Mouse (Mus musculus) small intestine, adult 2 months (tissue): ENCODE results near the gene 1700066M21Rik. TPM values are rescaled to one million over a fixed set of nuclear protein-coding genes. Genes with fewer than 3 reads are reported as not detected.

Source experiments
- H3K27ac ChIP-seq: fragments of 200-500 bp; 2 replicates; pipeline ENCODE4 v1.5.1; 2012; ENCODE audit warnings: low read depth, low read length, control low read depth, inconsistent platforms; ENCODE audit not compliant: insufficient read depth
- H3K27me3 ChIP-seq: fragments of 200-500 bp; 2 replicates; pipeline ENCODE4 v1.6.1; 2012; ENCODE audit warnings: mild to moderate bottlenecking, moderate library complexity, low read length, inconsistent platforms; ENCODE audit not compliant: control insufficient read depth, insufficient read depth
- H3K36me3 ChIP-seq: fragments of 200-500 bp; 2 replicates; pipeline ENCODE4 v1.6.1; 2012; ENCODE audit warnings: mild to moderate bottlenecking, low read length, control low read depth, inconsistent platforms; ENCODE audit not compliant: control insufficient read depth, insufficient read depth
- H3K4me1 ChIP-seq: fragments of 200-500 bp; 2 replicates; pipeline ENCODE4 v1.6.1; 2012; ENCODE audit warnings: low read length, inconsistent platforms, mixed read lengths; ENCODE audit not compliant: control insufficient read depth, insufficient read depth, insufficient read length
- H3K4me3 ChIP-seq: fragments of 200-500 bp; 2 replicates; pipeline ENCODE4 v1.5.1; 2012; ENCODE audit warnings: low read depth, mild to moderate bottlenecking, control low read depth, inconsistent platforms, low read length, moderate library complexity
- CTCF ChIP-seq: fragments of 200-500 bp; IDR thresholded peaks from 2 replicates; pipeline ENCODE4 v1.5.1; 2012; ENCODE audit warnings: low read depth, mild to moderate bottlenecking, control low read depth, inconsistent platforms, low read length, moderate library complexity, mixed read lengths; ENCODE audit not compliant: insufficient replicate concordance, insufficient read length; ENCODE audit errors: extremely low read depth
- POLR2A ChIP-seq: fragments of 200-500 bp; IDR thresholded peaks from 2 replicates; pipeline ENCODE4 v1.6.1; 2012; ENCODE audit warnings: low read depth, mild to moderate bottlenecking, control low read depth, inconsistent platforms, low read length, moderate library complexity
- WGBS: fragments of 180-500 bp; shearing (Covaris S2); methylation state at CpG from one replicate; pipeline ENCODE4 v1.1.7; 2018; 5-methylcytosine and 5-hydroxymethylcytosine counted together
- polyA plus RNA-seq: library from polyadenylated mRNA; depleted of rRNA; stranded (reverse); fragments of >200 nt; gene quantifications from 2 replicates; pipeline ENCODE4 v1.2.3, GENCODE M21; 2012

1700066M21Rik gene
- polyA plus RNA-seq, 1 experiment, result 10.2 TPM

GRCm38 (mm10) chr1:57339156-57339796 lies 38.1 kb upstream of the 1700066M21Rik start:
- H3K4me1 ChIP-seq, result no peaks in the 10 kb centered on the region
- no peak overlapping the region for H3K4me3 ChIP-seq
- H3K27ac ChIP-seq, result no peak overlapping the region
- WGBS, result 48% methylated on average over 14 of the region's 14 CpGs
- TF ChIP-seq POLR2A, result no peak
- TF ChIP-seq CTCF, result no peak
- H3K27me3 ChIP-seq, result no peaks in the 10 kb centered on the region
- H3K36me3 ChIP-seq, result no peaks in the 10 kb centered on the region

DNA sequence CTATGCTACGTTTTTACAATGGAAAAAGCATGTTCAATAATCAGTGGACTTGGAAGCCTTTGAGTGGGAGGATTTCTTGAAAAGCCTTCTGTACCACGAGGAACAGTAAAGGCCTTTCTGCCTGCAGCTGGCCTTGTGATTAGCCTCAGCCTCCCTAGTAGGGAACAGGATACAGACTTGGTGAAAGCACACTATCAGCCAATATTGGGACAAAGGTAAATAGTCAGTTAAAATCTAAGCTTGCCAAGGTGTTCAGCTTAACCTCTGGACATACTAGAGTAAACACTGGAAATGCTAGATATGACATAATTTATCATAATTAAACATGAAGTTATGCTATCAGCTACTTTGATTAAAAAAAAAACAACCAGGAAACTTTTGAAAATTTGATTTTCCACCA lies 36.2 kb upstream of the 1700066M21Rik start:
- TF ChIP-seq POLR2A, result no peak
- TF ChIP-seq CTCF, result no peak
- H3K4me1 ChIP-seq, result no peaks in the 10 kb centered on the region
- no peaks in the 10 kb centered on the region for H3K27me3 ChIP-seq
- H3K27ac ChIP-seq, result no peak overlapping the region
- 25% methylated on average over 2 of the region's 2 CpGs for WGBS
- H3K36me3 ChIP-seq, result no peaks in the 10 kb centered on the region
- H3K4me3 ChIP-seq, result no peak overlapping the region

- TF ChIP-seq CTCF, result no peak
Observed at GRCm38 (mm10) chr1:57347487-57347886, 29.9 kb upstream of the 1700066M21Rik start.

DNA sequence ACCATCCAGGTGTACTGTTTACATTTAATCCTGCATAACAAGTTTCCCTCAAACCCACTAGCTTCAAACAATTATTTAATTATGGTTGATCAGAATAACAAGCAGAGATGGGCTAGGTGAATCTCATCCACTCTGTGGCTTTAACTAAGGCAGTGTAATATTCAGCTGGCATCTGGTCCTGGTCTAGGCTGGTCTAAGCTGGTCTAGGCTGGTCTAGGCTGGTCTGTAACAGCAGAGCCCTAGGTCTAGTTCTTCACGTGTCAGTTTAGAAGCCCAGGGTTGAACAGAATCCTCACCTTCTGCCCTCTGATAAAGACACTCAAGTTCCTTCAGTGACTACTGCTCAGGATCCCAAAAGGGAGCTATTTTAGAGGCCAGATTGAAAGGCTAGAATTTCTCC lies 25.5 kb upstream of the 1700066M21Rik start:
- Histone ChIP-seq H3K27me3 (no peaks in the 10 kb centered on the region), H3K27ac (no peak overlapping the region), H3K4me3 (no peak overlapping the region), H3K4me1 (no peaks in the 10 kb centered on the region), H3K36me3 (no peaks in the 10 kb centered on the region)
- TF ChIP-seq CTCF, result no peak
- WGBS, result 49% methylated on average over 1 of the region's 1 CpGs

More at GRCm38 (mm10) chr1:57347487-57347886, 29.9 kb upstream of the 1700066M21Rik start:
- H3K36me3 ChIP-seq, result no peaks in the 10 kb centered on the region
- H3K27ac ChIP-seq, result no peak overlapping the region
- no peaks in the 10 kb centered on the region for H3K27me3 ChIP-seq
- H3K4me3 ChIP-seq, result no peak overlapping the region
- H3K4me1 ChIP-seq, result no peaks in the 10 kb centered on the region

- WGBS, result 90% methylated on average over 5 of the region's 5 CpGs
- Histone ChIP-seq H3K36me3 (no peaks in the 10 kb centered on the region), H3K4me1 (no peaks in the 10 kb centered on the region), H3K4me3 (no peak overlapping the region), H3K27ac (no peak overlapping the region), H3K27me3 (no peaks in the 10 kb centered on the region)
- TF ChIP-seq POLR2A (no peak), CTCF (no peak)
Observed at GRCm38 (mm10) chr1:57358546-57358945, 18.9 kb upstream of the 1700066M21Rik start.

DNA sequence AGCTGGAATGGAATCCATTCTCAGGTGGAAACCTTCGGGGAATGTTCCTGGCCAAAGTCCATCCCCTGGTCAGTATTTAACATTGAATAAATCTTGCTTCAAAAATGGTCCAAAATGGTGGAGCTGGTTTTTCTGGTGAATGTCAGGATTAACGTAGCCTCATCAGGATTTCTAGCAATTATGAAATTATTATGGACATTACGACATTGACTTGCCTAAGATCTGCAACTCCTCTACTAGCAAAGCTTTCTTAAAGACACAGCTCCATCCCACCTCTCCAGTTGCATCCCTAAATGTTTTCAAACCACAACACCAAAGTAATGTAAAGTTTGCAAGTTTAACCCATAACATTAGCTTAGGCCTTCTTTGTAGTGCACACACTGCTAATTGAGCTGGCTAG lies 10.0 kb upstream of the 1700066M21Rik start:
- H3K4me3 ChIP-seq, result no peak overlapping the region
- 86% methylated on average over 3 of the region's 3 CpGs for WGBS
- no peak overlapping the region for H3K27ac ChIP-seq
- no peaks in the 10 kb centered on the region for H3K36me3 ChIP-seq
- H3K4me1 ChIP-seq, result no peaks in the 10 kb centered on the region
- H3K27me3 ChIP-seq, result no peaks in the 10 kb centered on the region
- no peak for TF ChIP-seq POLR2A
- no peak for TF ChIP-seq CTCF

DNA sequence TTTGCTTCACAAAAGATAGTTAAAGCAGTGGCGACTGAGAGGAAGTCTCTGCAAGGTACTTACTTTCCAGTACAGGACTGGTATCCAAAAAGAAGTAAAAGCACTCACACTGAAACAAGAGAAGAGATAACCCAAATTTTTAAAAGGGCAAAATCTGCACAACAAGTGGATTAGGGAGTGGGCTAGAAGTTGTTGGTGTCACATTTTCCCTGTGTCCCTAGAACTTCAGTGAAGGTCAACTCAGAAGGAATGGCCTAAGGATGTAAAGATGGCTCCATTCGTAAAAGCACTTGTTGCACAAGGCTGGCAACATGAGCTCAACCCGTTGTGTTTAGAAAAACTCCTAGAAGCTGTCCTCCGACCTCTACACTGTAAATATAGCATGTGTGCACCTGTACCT lies 8.3 kb upstream of the 1700066M21Rik start:
- H3K27me3 ChIP-seq, result no peaks in the 10 kb centered on the region
- no peak for TF ChIP-seq POLR2A
- no peak for TF ChIP-seq CTCF
- no peak overlapping the region for H3K27ac ChIP-seq
- H3K36me3 ChIP-seq, result no peaks in the 10 kb centered on the region
- no peaks in the 10 kb centered on the region for H3K4me1 ChIP-seq
- no peak overlapping the region for H3K4me3 ChIP-seq
- 81% methylated on average over 4 of the region's 4 CpGs for WGBS
